ENCODE assay signal across 8 mouse cellular contexts in the genomic region with DNA sequence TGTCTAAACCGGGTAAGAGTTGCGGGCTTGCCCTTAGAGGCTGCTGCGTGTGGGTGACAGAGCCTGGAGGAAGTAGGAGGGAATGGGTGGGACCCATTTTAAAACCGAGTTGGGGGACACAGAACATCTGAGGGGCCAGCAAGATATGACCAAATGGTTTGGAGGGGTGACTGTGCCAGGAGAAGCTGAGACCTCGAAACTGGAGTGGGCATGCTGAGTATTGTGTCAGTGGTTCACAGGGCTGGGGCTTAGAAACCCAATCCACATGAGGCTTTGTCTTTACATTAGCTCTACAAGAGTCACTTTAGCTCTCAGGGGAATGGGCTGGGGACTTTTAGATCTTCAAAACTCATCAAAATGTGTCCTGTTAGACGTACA. TPM values are rescaled to one million over a fixed set of nuclear protein-coding genes. Genes with fewer than 3 reads are reported as not detected.
DNase-seq lines count a peak whose midpoint lies in the region; ATAC-seq and TF ChIP-seq lines count a peak whose summit lies in the region.

No protein-coding gene starts in this region.

- H3K27ac ChIP-seq in left cerebral cortex, adult 2 months: peak overlapping the region; percentile 66; the same call in 1 of the 2 replicates
- no peak overlapping the region for H3K27ac ChIP-seq in embryonic facial prominence, embryonic 13.5 days
- no peak overlapping the region for H3K27ac ChIP-seq in intestine, embryonic 14.5 days (ENCODE audit: low read depth)
- 0 out of 2 replicates have a peak overlapping the region, but pooled peaks have one; percentile 10 for H3K27ac ChIP-seq in neural tube, embryonic 12.5 days

- H3K4me2 ChIP-seq in embryonic facial prominence, embryonic 13.5 days: peak overlapping the region; percentile 62
- H3K4me2 ChIP-seq in intestine, embryonic 14.5 days (ENCODE audit: low read length): peak overlapping the region; percentile 54
- peak overlapping the region; percentile 64 for H3K4me2 ChIP-seq in neural tube, embryonic 12.5 days (replicated peaks)

- H3K4me1 ChIP-seq in embryonic facial prominence, embryonic 13.5 days: no peaks in the 10 kb centered on the region
- no peaks in the 10 kb centered on the region for H3K4me1 ChIP-seq in intestine, embryonic 14.5 days (replicated peaks; ENCODE audit: control insufficient read depth, insufficient read depth, low read length)
- H3K4me1 ChIP-seq in neural tube, embryonic 12.5 days: no peaks in the 10 kb centered on the region; the same call in 1 of the 2 replicates

- H3K9ac ChIP-seq in embryonic facial prominence, embryonic 13.5 days: peak overlapping the region; percentile 67
- peak overlapping the region; percentile 35 for H3K9ac ChIP-seq in intestine, embryonic 14.5 days (ENCODE audit: low read length)
- peak overlapping the region; percentile 47; the same call in 1 of the 2 replicates for H3K9ac ChIP-seq in neural tube, embryonic 12.5 days

- no peak for ATAC-seq in embryonic facial prominence, embryonic 13.5 days (ENCODE audit: insufficient number of reproducible peaks, insufficient read depth, low FRiP score, low TSS enrichment, low read depth)
- ATAC-seq in intestine, embryonic 14.5 days (replicated peaks; ENCODE audit: low FRiP score, low TSS enrichment, low read depth): peak; percentile 51; the same call in 1 of the 2 replicates
- ATAC-seq in neural tube, embryonic 12.5 days (ENCODE audit: low FRiP score, low read depth): no peak; the same call in 1 of the 2 replicates

- peak overlapping the region; percentile 52 for H3K4me3 ChIP-seq in left cerebral cortex, adult 2 months
- H3K4me3 ChIP-seq in embryonic facial prominence, embryonic 13.5 days: peak overlapping the region; percentile 55
- peak overlapping the region; percentile 53 for H3K4me3 ChIP-seq in intestine, embryonic 14.5 days (ENCODE audit: low read depth, low read length)
- peak overlapping the region; percentile 46 for H3K4me3 ChIP-seq in neural tube, embryonic 12.5 days

- intact Hi-C loops in left cerebral cortex, adult 2 months (cut with DNase I): no loop called here
- intact Hi-C loops in left cerebral cortex, postnatal 10 days (cut with DNase I): no loop called here

- H3K27me3 ChIP-seq in embryonic facial prominence, embryonic 13.5 days: peaks cover 7% of the 10 kb centered on the region; the same call in 1 of the 2 replicates
- no peaks in the 10 kb centered on the region for H3K27me3 ChIP-seq in intestine, embryonic 14.5 days (replicated peaks; ENCODE audit: control insufficient read depth, insufficient read depth, low read length)
- no peaks in the 10 kb centered on the region for H3K27me3 ChIP-seq in neural tube, embryonic 12.5 days (replicated peaks)

- no peaks in the 10 kb centered on the region for H3K9me3 ChIP-seq in embryonic facial prominence, embryonic 13.5 days
- no peaks in the 10 kb centered on the region for H3K9me3 ChIP-seq in intestine, embryonic 14.5 days (ENCODE audit: control insufficient read depth, low read length)
- no peaks in the 10 kb centered on the region for H3K9me3 ChIP-seq in neural tube, embryonic 12.5 days

- no peak for TF ChIP-seq CTCF in left cerebral cortex, adult 2 months (IDR thresholded peaks at IDR 0.05)

- WGBS in embryonic facial prominence, embryonic 13.5 days: 22% methylated on average over 6 of the region's 6 CpGs
- WGBS in intestine, embryonic 14.5 days: 12% methylated on average over 6 of the region's 6 CpGs
- WGBS in neural tube, embryonic 12.5 days: 17% methylated on average over 6 of the region's 6 CpGs

- no peaks in the 10 kb centered on the region for H3K36me3 ChIP-seq in embryonic facial prominence, embryonic 13.5 days
- no peaks in the 10 kb centered on the region for H3K36me3 ChIP-seq in intestine, embryonic 14.5 days (ENCODE audit: control insufficient read depth, insufficient read depth, low read length)
- H3K36me3 ChIP-seq in neural tube, embryonic 12.5 days: no peaks in the 10 kb centered on the region

- DNase-seq in left cerebral cortex, adult 2 months (ENCODE audit: extremely low spot score in 1 of 2, low spot score in 2 of 2): no peak
- no peak for DNase-seq in left cerebral cortex, postnatal 10 days (ENCODE audit: extremely low spot score in 1 of 2, low spot score in 2 of 2)
- no peak for DNase-seq in intestine, embryonic 14.5 days (ENCODE audit: low spot score)
- DNase-seq in cerebellum, adult 18-20 months: no peak
- DNase-seq in right cerebral cortex, postnatal 36 days (ENCODE audit: low spot score in 2 of 2): no peak
- DNase-seq in cerebellum, postnatal 4 days (ENCODE audit: low spot score in 2 of 2): no peak

RNA-seq across cellular contexts. Expression of gene Nsdhl, which starts 0.3 kb away (rescaled TPM):
- total RNA-seq in left cerebral cortex, adult 2 months (2021): 10 to 100 TPM; 20.3 to 23.2 TPM
- total RNA-seq in left cerebral cortex, postnatal 10 days (2021): 10 to 100 TPM; 47.7 to 52.7 TPM
- 22.4 and 22.7 TPM in 2 replicates for polyA plus RNA-seq in embryonic facial prominence, embryonic 13.5 days (2015; fragmentation: Nextera tagmentation; extraction: Ambion mirVana)
- 36.8 and 40.5 TPM in 2 replicates for polyA plus RNA-seq in intestine, embryonic 14.5 days (2014; fragmentation: Nextera tagmentation; extraction: Ambion mirVana)
- 37.9 and 41.4 TPM in 2 replicates for polyA plus RNA-seq in neural tube, embryonic 12.5 days (2016; fragmentation: Nextera tagmentation; extraction: Ambion mirVana)

RNA-seq across cellular contexts. Expression of gene Cetn2, which starts 0.5 kb away (rescaled TPM):
- 10 to 100 TPM; 51.0 to 52.9 TPM for total RNA-seq in left cerebral cortex, adult 2 months (2021)
- 10 to 100 TPM; 54.1 to 55.2 TPM for total RNA-seq in left cerebral cortex, postnatal 10 days (2021)
- polyA plus RNA-seq in embryonic facial prominence, embryonic 13.5 days (2015; fragmentation: Nextera tagmentation; extraction: Ambion mirVana): 77.3 and 81.1 TPM in 2 replicates
- polyA plus RNA-seq in intestine, embryonic 14.5 days (2014; fragmentation: Nextera tagmentation; extraction: Ambion mirVana): 69.0 and 75.6 TPM in 2 replicates
- polyA plus RNA-seq in neural tube, embryonic 12.5 days (2016; fragmentation: Nextera tagmentation; extraction: Ambion mirVana): 84.6 and 94.1 TPM in 2 replicates

Comparison
In these comparisons a context has a peak if more than half of its experiments do, and no peak if none do; other contexts are left out.
1. H3K27ac ChIP-seq: peak in left cerebral cortex, adult 2 months (single experiment) and neural tube, embryonic 12.5 days (single experiment); none in embryonic facial prominence, embryonic 13.5 days (single experiment) and intestine, embryonic 14.5 days (single experiment).
2. Peak in every context shown above with its lines, with median percentiles within 50 percentile points of each other: H3K4me3 ChIP-seq, H3K4me2 ChIP-seq and H3K9ac ChIP-seq.